Mouse (Mus musculus): ENCODE measurements around the gene Zfp692. TPM values are rescaled to one million over a fixed set of nuclear protein-coding genes. Genes with fewer than 3 reads are reported as not detected.
A peak's percentile ranks its signal among the peaks of the same experiment; 100 is the strongest.

Zfp692 gene
- total RNA-seq, 4 experiments from 2014 or later, result 9.6 to 26.7 (median 17.0) TPM

- no peak for DNase-seq
These were observed 1.8 kb downstream of the Zfp692 start for GRCm38 (mm10) chr11:58308661-58309060.

- no peak for DNase-seq
These were observed 7.2 kb downstream of the Zfp692 start for GRCm38 (mm10) chr11:58314069-58314468.

- DNase-seq, result no peak
These were observed 8.8 kb downstream of the Zfp692 start for GRCm38 (mm10) chr11:58315536-58316168.

- no peak for DNase-seq
These were observed 9.5 kb downstream of the Zfp692 start for GRCm38 (mm10) chr11:58316344-58316743.

- DNase-seq, result no peak
These were observed 10.0 kb downstream of the Zfp692 start for GRCm38 (mm10) chr11:58316768-58317390.

- DNase-seq, result peak; percentile 97
These were observed 16.1 kb downstream of the Zfp692 start for GRCm38 (mm10) chr11:58322824-58323569.

- DNase-seq, result no peak
These were observed 16.9 kb downstream of the Zfp692 start for GRCm38 (mm10) chr11:58323570-58324340.

- DNase-seq, result no peak
These were observed 17.9 kb downstream of the Zfp692 start for GRCm38 (mm10) chr11:58324614-58325229.

- DNase-seq, result no peak
These were observed 19.9 kb downstream of the Zfp692 start for GRCm38 (mm10) chr11:58326781-58327180.

GRCm38 (mm10) chr11:58329906-58330275 lies 23.0 kb downstream of the Zfp692 start:
- no peak for DNase-seq

GRCm38 (mm10) chr11:58330276-58331148 lies 23.6 kb downstream of the Zfp692 start, which contains the start of the genes Zfp672 and Sh3bp5l:
Gene Zfp672 (minus strand): TSS chr11:58330339.
Gene Sh3bp5l (plus strand): TSS chr11:58330724.
- peak; percentile 87 for DNase-seq

GRCm38 (mm10) chr11:58331149-58331495 lies 24.3 kb downstream of the Zfp692 start:
- no peak for DNase-seq

- no peak for DNase-seq
These were observed 24.7 kb downstream of the Zfp692 start for GRCm38 (mm10) chr11:58331546-58331945.

GRCm38 (mm10) chr11:58334746-58335145 lies 27.9 kb downstream of the Zfp692 start:
- peak; percentile 89 for DNase-seq

GRCm38 (mm10) chr11:58346745-58347144 lies 39.9 kb downstream of the Zfp692 start:
- DNase-seq, result no peak

- no peak for DNase-seq
These were observed 43.8 kb downstream of the Zfp692 start for GRCm38 (mm10) chr11:58350628-58351027.

- DNase-seq, result no peak
These were observed 44.3 kb downstream of the Zfp692 start for GRCm38 (mm10) chr11:58351179-58351578.

- no peak for DNase-seq
These were observed 46.0 kb downstream of the Zfp692 start for GRCm38 (mm10) chr11:58352681-58353548.

GRCm38 (mm10) chr11:58353709-58354108 lies 46.8 kb downstream of the Zfp692 start:
- DNase-seq, result no peak

- DNase-seq, result no peak
These were observed 47.6 kb downstream of the Zfp692 start for GRCm38 (mm10) chr11:58354476-58354875.
